Mouse (Mus musculus) heart, adult 2 months (tissue): ENCODE data around the gene Fgfr2. TPM values are rescaled to one million over a fixed set of nuclear protein-coding genes. Genes with fewer than 3 reads are reported as not detected.

Experiments
- DNase-seq, 2 experiments: peaks; one replicate each; pipeline ENCODE4 v3.0.0; 2021
- H3K27ac ChIP-seq: fragments of 200-600 bp; 2 replicates; pipeline ENCODE4 v1.8.1; 2022
- H3K27me3 ChIP-seq: fragments of 200-500 bp; 2 replicates; pipeline ENCODE4 v1.6.1; 2012; ENCODE audit warnings: mild to moderate bottlenecking, low read length, inconsistent platforms, mixed read lengths; ENCODE audit not compliant: control insufficient read depth, insufficient read depth
- H3K36me3 ChIP-seq: fragments of 200-500 bp; 2 replicates; pipeline ENCODE4 v1.6.1; 2012; ENCODE audit warnings: low read length, inconsistent platforms; ENCODE audit not compliant: control insufficient read depth, insufficient read depth
- H3K4me1 ChIP-seq: fragments of 200-500 bp; 2 replicates; pipeline ENCODE4 v1.6.1; 2011; ENCODE audit warnings: low read length; ENCODE audit not compliant: control insufficient read depth, insufficient read depth
- H3K4me3 ChIP-seq: fragments of 200-600 bp; 2 replicates; pipeline ENCODE4 v1.8.1; 2022
- H3K79me2 ChIP-seq: fragments of 200-500 bp; replicated peaks from 2 replicates; pipeline ENCODE4 v1.6.1; 2012; ENCODE audit warnings: mild to moderate bottlenecking, inconsistent platforms, low read length, moderate library complexity, mixed read lengths; ENCODE audit not compliant: control insufficient read depth, insufficient read depth
- H3K9ac ChIP-seq: fragments of 200-500 bp; 2 replicates; pipeline ENCODE4 v1.6.1; 2012; ENCODE audit warnings: low read depth, mild to moderate bottlenecking, control low read depth, inconsistent platforms, low read length, mixed read lengths
- CTCF ChIP-seq: fragments of 200-600 bp; IDR thresholded peaks from 2 replicates; pipeline ENCODE4 v1.8.1; 2022; ENCODE audit warnings: antibody characterized with exemption, mild to moderate bottlenecking, moderate library complexity
- EP300 ChIP-seq: fragments of 200-500 bp; IDR thresholded peaks from 2 replicates; pipeline ENCODE4 v1.6.1; 2011; ENCODE audit warnings: low read depth, low read length, control low read depth; ENCODE audit not compliant: insufficient read depth
- POLR2A ChIP-seq: fragments of 200-500 bp; IDR thresholded peaks from 2 replicates; pipeline ENCODE4 v1.6.1; 2011; ENCODE audit warnings: mild to moderate bottlenecking, low read depth, low read length, control low read depth; ENCODE audit not compliant: insufficient read depth
- WGBS: fragments of 180-500 bp; shearing (Covaris S2); methylation state at CpG from one replicate; pipeline ENCODE4 v1.1.7; 2018; 5-methylcytosine and 5-hydroxymethylcytosine counted together
- intact Hi-C: fragments of 180-260 bp; cut with DNase I; formaldehyde crosslinking; loops from one replicate; pipeline ENCODE4 v1.15.1; 2025
- polyA plus RNA-seq: library from polyadenylated mRNA; depleted of rRNA; stranded (reverse); fragments of >200 nt; gene quantifications from 2 replicates; pipeline ENCODE4 v1.2.3, GENCODE M21; 2012
- total RNA-seq, 2 experiments: library from RNA; stranded (reverse); gene quantifications; 2 replicates each; pipeline ENCODE4 v1.2.3; 2021

Fgfr2 gene
- total and polyA plus RNA-seq, 3 experiments: 1.1 to 2.0 (median 1.3) TPM

GRCm38 (mm10) chr7:132368859-132369258 lies 754.3 kb downstream of the Fgfr2 start:
- Histone ChIP-seq H3K27me3 (no peaks in the 10 kb centered on the region), H3K4me3 (no peak overlapping the region), H3K79me2 (no peaks in the 10 kb centered on the region), H3K4me1 (no peaks in the 10 kb centered on the region), H3K36me3 (no peaks in the 10 kb centered on the region), H3K9ac (no peak overlapping the region), H3K27ac (no peak overlapping the region)
- WGBS: 69% methylated on average over 6 of the region's 6 CpGs
- no peak for TF ChIP-seq EP300
- no peak for TF ChIP-seq POLR2A
- no peak for TF ChIP-seq CTCF
- intact Hi-C loops: loop anchor here (5.0 kb wide), 1 partner anchor 103 kb away; no protein-coding TSS in a partner anchor
- no peak for DNase-seq

GRCm38 (mm10) chr7:132367344-132367743 lies 755.8 kb downstream of the Fgfr2 start:
- WGBS: 79% methylated on average over 3 of the region's 3 CpGs
- Histone ChIP-seq H3K27ac (no peak overlapping the region), H3K27me3 (no peaks in the 10 kb centered on the region), H3K9ac (no peak overlapping the region), H3K36me3 (no peaks in the 10 kb centered on the region), H3K4me1 (no peaks in the 10 kb centered on the region), H3K4me3 (no peak overlapping the region), H3K79me2 (no peaks in the 10 kb centered on the region)
- no peak for TF ChIP-seq CTCF
- no peak for TF ChIP-seq EP300
- no peak for TF ChIP-seq POLR2A
- intact Hi-C loops: loop anchor here (5.0 kb wide), 1 partner anchor 105 kb away; no protein-coding TSS in a partner anchor
- no peak for DNase-seq

GRCm38 (mm10) chr7:132365703-132366384 lies 757.3 kb downstream of the Fgfr2 start:
- Histone ChIP-seq H3K9ac (no peak overlapping the region), H3K79me2 (no peaks in the 10 kb centered on the region), H3K27ac (no peak overlapping the region), H3K27me3 (no peaks in the 10 kb centered on the region), H3K36me3 (no peaks in the 10 kb centered on the region), H3K4me1 (no peaks in the 10 kb centered on the region), H3K4me3 (no peak overlapping the region)
- WGBS: 58% methylated on average over 5 of the region's 5 CpGs
- DNase-seq: peak in 1 of 2 experiments; percentile 23
- TF ChIP-seq CTCF (no peak), POLR2A (no peak), EP300 (no peak)
- intact Hi-C loops: loop anchor here (5.0 kb wide), 1 partner anchor 106 kb away; no protein-coding TSS in a partner anchor

GRCm38 (mm10) chr7:132365111-132365510 lies 758.0 kb downstream of the Fgfr2 start:
- no peak overlapping the region for H3K27ac ChIP-seq
- 78% methylated on average over 5 of the region's 5 CpGs for WGBS
- no peak overlapping the region for H3K9ac ChIP-seq
- TF ChIP-seq CTCF (no peak), POLR2A (no peak), EP300 (no peak)
- H3K36me3 ChIP-seq: no peaks in the 10 kb centered on the region
- no peak overlapping the region for H3K4me3 ChIP-seq
- no peaks in the 10 kb centered on the region for H3K27me3 ChIP-seq
- H3K4me1 ChIP-seq: no peaks in the 10 kb centered on the region
- no peaks in the 10 kb centered on the region for H3K79me2 ChIP-seq
- intact Hi-C loops: loop anchor here (5.0 kb wide), 1 partner anchor 107 kb away; no protein-coding TSS in a partner anchor
- DNase-seq: no peak

- intact Hi-C loops: no loop called here
- DNase-seq: no peak
- Histone ChIP-seq H3K4me3 (no peak overlapping the region), H3K36me3 (no peaks in the 10 kb centered on the region), H3K79me2 (no peaks in the 10 kb centered on the region), H3K4me1 (no peaks in the 10 kb centered on the region), H3K9ac (no peak overlapping the region), H3K27ac (no peak overlapping the region), H3K27me3 (no peaks in the 10 kb centered on the region)
- no peak for TF ChIP-seq CTCF
- no peak for TF ChIP-seq POLR2A
- no peak for TF ChIP-seq EP300
- 44% methylated on average over 5 of the region's 5 CpGs for WGBS
Measured at GRCm38 (mm10) chr7:132364506-132364905, 758.6 kb downstream of the Fgfr2 start.

GRCm38 (mm10) chr7:132360336-132360735 lies 762.8 kb downstream of the Fgfr2 start:
- no peak overlapping the region for H3K4me3 ChIP-seq
- no peaks in the 10 kb centered on the region for H3K27me3 ChIP-seq
- 91% methylated on average over 4 of the region's 4 CpGs for WGBS
- peaks cover 8% of the 10 kb centered on the region for H3K4me1 ChIP-seq
- intact Hi-C loops: no loop called here
- H3K9ac ChIP-seq: no peak overlapping the region
- no peak overlapping the region for H3K27ac ChIP-seq
- TF ChIP-seq CTCF (no peak), POLR2A (no peak), EP300 (no peak)
- no peaks in the 10 kb centered on the region for H3K36me3 ChIP-seq
- DNase-seq: no peak
- no peaks in the 10 kb centered on the region for H3K79me2 ChIP-seq
